Mouse (Mus musculus) monocyte, adult 2 months (primary cell): ENCODE data around the gene Tmcc1.
"Not testable (repeated sequence)": the region's sequence is repeated elsewhere in the genome, so short reads cannot be mapped to it uniquely, and the experiment has no call there.

Source experiments
- DNase-seq, 2 experiments: peaks; one replicate each; pipeline ENCODE4 v3.0.0; 2022; ENCODE audit warnings: low spot score in 2 of 2, low read depth in 1 of 2

Gene Tmcc1

GRCm38 (mm10) chr6:116147386-116147785 is 45.9 kb downstream of the Tmcc1 start:
- DNase-seq = no peak

- no peak for DNase-seq
These were observed 51.6 kb downstream of the Tmcc1 start for GRCm38 (mm10) chr6:116141696-116142095.

DNA sequence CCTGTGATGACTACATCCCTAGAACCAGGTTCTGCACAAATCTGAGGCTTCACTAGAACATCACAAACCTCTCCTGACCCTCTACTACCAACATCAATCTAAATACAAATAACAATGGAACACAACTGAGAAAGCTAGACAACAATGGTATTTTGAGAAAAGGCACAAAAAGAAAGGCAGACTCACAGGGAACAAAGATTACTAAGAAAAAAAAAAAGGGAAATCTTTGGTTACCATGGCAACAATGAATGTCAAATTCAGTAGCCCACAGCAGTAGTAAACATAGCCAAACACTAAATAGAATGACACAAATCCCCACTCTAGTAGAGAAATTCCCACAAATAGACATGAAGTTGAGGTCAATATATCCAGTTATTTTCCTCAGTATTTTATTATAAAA is 52.5 kb downstream of the Tmcc1 start:
- no peak for DNase-seq

- DNase-seq = no peak
These were observed 54.0 kb downstream of the Tmcc1 start for GRCm38 (mm10) chr6:116139143-116139856.

- DNase-seq = no peak
These were observed 57.2 kb downstream of the Tmcc1 start for GRCm38 (mm10) chr6:116135971-116136632.

DNA sequence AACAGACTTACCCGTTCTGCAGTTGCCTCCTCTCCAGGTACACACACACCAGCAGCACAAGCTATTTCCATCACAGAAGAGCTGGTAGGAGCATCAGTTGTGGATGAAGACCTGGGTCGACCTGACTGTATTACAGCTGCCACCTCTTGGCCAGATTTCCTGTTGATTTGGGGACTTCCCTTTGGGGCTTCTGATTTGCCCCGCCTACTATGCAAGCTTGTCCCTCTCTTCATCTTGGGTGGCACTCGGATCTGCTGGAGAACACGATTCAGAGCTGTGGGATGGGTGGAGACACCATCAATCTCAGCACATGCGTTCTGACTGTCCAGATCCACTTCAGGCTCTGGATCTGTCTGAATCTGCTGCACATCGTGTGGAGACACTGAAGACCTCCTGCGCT is 59.5 kb downstream of the Tmcc1 start:
- no peak for DNase-seq

GRCm38 (mm10) chr6:116131771-116132170 is 61.5 kb downstream of the Tmcc1 start:
- no peak for DNase-seq

GRCm38 (mm10) chr6:116128710-116129109 is 64.6 kb downstream of the Tmcc1 start:
- DNase-seq = no peak

- DNase-seq = no peak
These were observed 65.3 kb downstream of the Tmcc1 start for GRCm38 (mm10) chr6:116127918-116128443.

GRCm38 (mm10) chr6:116126577-116126976 is 66.7 kb downstream of the Tmcc1 start:
- DNase-seq = no peak

DNA sequence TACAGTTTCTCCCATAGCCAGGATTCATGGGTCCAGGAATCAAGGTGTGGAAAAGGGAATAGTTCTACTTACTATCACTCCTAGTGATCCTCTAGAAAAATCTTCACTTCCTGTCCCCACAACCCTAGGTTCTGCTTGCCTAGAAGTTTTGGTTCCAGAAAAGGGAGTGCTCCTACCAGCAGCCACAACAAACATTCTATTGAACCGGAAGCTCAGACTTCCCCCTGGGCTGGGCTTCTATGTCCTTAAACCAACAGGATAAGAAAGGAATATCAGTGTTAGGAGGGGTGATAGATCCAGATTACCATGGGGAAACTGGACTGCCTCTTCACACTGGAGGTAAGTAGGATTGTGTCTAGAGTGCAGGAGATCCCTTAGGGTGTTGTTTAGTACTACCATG is 70.4 kb downstream of the Tmcc1 start:
- DNase-seq = no peak

- no peak for DNase-seq
These were observed 73.6 kb downstream of the Tmcc1 start for GRCm38 (mm10) chr6:116119669-116120068.

GRCm38 (mm10) chr6:116116634-116117033 is 76.7 kb downstream of the Tmcc1 start:
- not testable (repeated sequence) for DNase-seq

DNA sequence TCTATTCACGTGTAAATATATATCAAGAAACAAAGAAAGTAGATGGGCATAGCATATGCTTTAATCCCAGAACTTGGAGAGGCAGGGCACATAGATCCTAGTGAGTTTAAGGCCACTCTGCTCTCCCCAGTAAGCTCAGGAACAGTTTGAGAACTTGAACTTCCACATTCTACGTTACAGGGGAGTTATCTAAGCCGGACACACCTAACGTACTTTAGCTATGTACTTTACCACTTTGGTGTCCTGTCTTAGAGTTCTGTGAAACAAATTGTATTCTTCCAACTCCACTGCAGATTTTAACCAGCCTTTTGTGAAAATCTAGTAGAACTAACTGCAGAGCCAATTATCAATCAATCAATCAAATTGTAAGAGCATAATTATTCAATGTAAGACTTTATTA is 82.7 kb downstream of the Tmcc1 start:
- DNase-seq = no peak

GRCm38 (mm10) chr6:116107471-116108358 is 85.6 kb downstream of the Tmcc1 start:
- no peak for DNase-seq

DNA sequence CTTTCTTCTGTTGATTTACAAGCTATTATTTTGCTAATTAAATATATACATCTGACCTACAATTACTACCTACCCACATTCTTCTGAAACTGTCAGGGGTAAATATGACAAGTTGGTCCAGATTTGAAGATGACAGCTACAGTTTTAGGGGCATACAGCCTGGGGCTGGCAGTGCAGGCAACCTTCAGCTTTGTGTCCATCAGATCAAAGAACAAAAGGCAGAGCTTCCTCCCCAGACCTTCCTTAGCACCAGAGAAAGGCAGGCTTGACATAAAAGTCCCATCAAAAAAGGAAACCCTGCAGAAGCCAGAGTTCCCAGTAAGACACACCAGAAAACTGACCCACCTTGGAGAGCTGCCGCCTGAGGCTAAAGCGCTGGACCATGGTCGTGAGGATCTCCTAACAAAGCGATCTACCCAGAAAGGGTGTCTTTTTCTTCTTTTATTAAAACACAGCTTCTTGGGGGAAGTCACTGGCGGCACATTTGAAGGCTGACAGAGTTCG is 86.3 kb downstream of the Tmcc1 start:
- DNase-seq = no peak

GRCm38 (mm10) chr6:116097579-116097978 is 95.7 kb downstream of the Tmcc1 start:
- no peak for DNase-seq

- DNase-seq = no peak
These were observed 103.9 kb downstream of the Tmcc1 start for GRCm38 (mm10) chr6:116089402-116089801.

DNA sequence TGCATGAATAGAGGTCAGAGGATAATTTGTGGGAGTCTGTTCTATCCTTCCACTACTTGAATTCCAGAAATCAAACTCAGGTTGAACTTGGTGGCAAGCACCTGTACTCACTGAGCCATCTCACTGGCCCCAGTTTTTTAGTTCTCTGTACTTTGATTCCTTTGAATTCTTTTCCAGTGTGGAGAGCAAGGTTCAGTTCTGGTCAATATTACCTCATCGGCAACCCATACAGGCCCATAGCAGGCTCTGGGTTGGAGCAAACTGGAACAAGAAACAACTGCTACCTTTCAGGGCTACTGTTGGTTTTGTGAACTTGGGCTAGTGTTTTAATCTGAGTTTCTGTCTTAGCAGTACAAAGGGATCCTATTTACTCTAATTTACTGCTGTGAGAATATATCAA is 107.2 kb downstream of the Tmcc1 start:
- no peak for DNase-seq

DNA sequence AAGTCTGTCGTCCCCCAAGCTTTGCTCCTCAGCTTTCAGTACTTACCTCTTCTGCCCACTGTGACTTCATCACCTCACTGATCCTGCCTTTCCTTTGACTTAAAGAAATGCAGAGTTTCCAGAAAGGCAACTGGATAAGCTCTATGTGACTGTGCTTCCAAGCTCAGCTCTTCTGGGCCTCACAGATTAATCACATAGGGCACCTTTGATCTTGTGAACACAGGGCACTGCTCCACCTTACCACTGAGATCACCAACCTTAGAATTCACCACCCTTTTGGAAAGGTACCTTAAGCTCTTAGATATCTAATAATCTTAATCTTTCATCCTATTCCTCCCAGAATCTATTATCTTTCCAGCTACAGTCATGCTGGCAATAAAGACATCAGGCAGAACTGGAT is 111.0 kb downstream of the Tmcc1 start:
- DNase-seq = no peak

- no peak for DNase-seq
These were observed 111.9 kb downstream of the Tmcc1 start for GRCm38 (mm10) chr6:116081375-116081774.
